Comparison of ENCODE assay signal across 23 mouse cellular contexts in genomic region chr15:96751243-96752061, GRCm38 (mm10). TPM values are rescaled to one million over a fixed set of nuclear protein-coding genes. Genes with fewer than 3 reads are reported as not detected.
DNase-seq lines count a peak whose midpoint lies in the region; ATAC-seq and TF ChIP-seq lines count a peak whose summit lies in the region.
"Had no signal": no experiment of that assay in that cellular context is flagged by ENCODE, and none has a peak within 500 bp of the region (broad histone marks: within the 10 kb centered on the region; RNA-seq: fewer than 3 reads in every experiment).

No protein-coding gene starts in this region.

- H3K4me2 ChIP-seq in stomach, embryonic 15.5 days, result no peak overlapping the region
- no peak overlapping the region for H3K4me2 ChIP-seq in stomach, postnatal 0 days (replicated peaks; ENCODE audit: low read depth)
- no peak overlapping the region for H3K4me2 ChIP-seq in forebrain, embryonic 15.5 days (replicated peaks)
- H3K4me2 ChIP-seq: hindbrain, embryonic 15.5 days; midbrain, embryonic 13.5 days; neural tube, embryonic 12.5 days had no signal

- TF ChIP-seq EP300 in stomach, postnatal 0 days (optimal IDR thresholded peaks at IDR 0.05), result no peak

- no peaks in the 10 kb centered on the region for H3K27me3 ChIP-seq in stomach, embryonic 15.5 days (replicated peaks)
- H3K27me3 ChIP-seq in stomach, postnatal 0 days (ENCODE audit: control insufficient read depth, insufficient read depth, low read length), result no peaks in the 10 kb centered on the region
- H3K27me3 ChIP-seq in forebrain, embryonic 15.5 days, result no peaks in the 10 kb centered on the region
- H3K27me3 ChIP-seq: hindbrain, embryonic 15.5 days; midbrain, embryonic 13.5 days; neural tube, embryonic 12.5 days had no signal

- no peak overlapping the region for H3K27ac ChIP-seq in stomach, embryonic 15.5 days
- H3K27ac ChIP-seq in stomach, postnatal 0 days (replicated peaks), result no peak overlapping the region
- H3K27ac ChIP-seq in forebrain, embryonic 15.5 days (replicated peaks), result no peak overlapping the region
- H3K27ac ChIP-seq: hindbrain, embryonic 15.5 days; limb, embryonic 10.5 days; midbrain, embryonic 13.5 days; neural tube, embryonic 12.5 days had no signal

- no peaks in the 10 kb centered on the region for H3K36me3 ChIP-seq in stomach, embryonic 15.5 days
- no peaks in the 10 kb centered on the region for H3K36me3 ChIP-seq in stomach, postnatal 0 days (ENCODE audit: control insufficient read depth, insufficient read depth, low read length)
- H3K36me3 ChIP-seq in forebrain, embryonic 15.5 days, result no peaks in the 10 kb centered on the region
- H3K36me3 ChIP-seq: hindbrain, embryonic 15.5 days; limb, embryonic 10.5 days; midbrain, embryonic 13.5 days; neural tube, embryonic 12.5 days had no signal

- intact Hi-C loops in heart, postnatal 10 days (cut with DNase I), result loop anchor here (1.0 kb wide), 2 partner anchors 22 to 46 kb away; no protein-coding TSS in a partner anchor

- DNase-seq in gastrocnemius, adult 18-20 months (ENCODE audit: low spot score), result peak; percentile 31
- DNase-seq in gastrocnemius, postnatal 25 days, result no peak
- DNase-seq in stomach, postnatal 0 days (ENCODE audit: low spot score), result no peak
- peak; percentile 65 to 80 for DNase-seq in heart, postnatal 10 days
- DNase-seq in adrenal gland, adult 2 months, result no peak
- DNase-seq: adrenal gland, postnatal 25 days; cerebellum, adult 8-10 months; cerebellum, postnatal 36 days; embryo, embryonic 11 days; gastrocnemius, postnatal 14 days; kidney, adult 9 months; kidney, postnatal 14 days; liver; liver, postnatal 0 days; right cerebral cortex, postnatal 14 days had no signal

- H3K4me3 ChIP-seq in stomach, embryonic 15.5 days (replicated peaks), result no peak overlapping the region
- H3K4me3 ChIP-seq in stomach, postnatal 0 days (ENCODE audit: low read depth, low read length), result no peak overlapping the region
- H3K4me3 ChIP-seq in forebrain, embryonic 15.5 days, result no peak overlapping the region
- H3K4me3 ChIP-seq: hindbrain, embryonic 15.5 days; limb, embryonic 10.5 days; midbrain, embryonic 13.5 days; neural tube, embryonic 12.5 days had no signal

- no peak overlapping the region for H3K9ac ChIP-seq in stomach, embryonic 15.5 days
- H3K9ac ChIP-seq in stomach, postnatal 0 days (ENCODE audit: low read length), result no peak overlapping the region
- no peak overlapping the region for H3K9ac ChIP-seq in forebrain, embryonic 15.5 days (replicated peaks)
- H3K9ac ChIP-seq: hindbrain, embryonic 15.5 days; liver, postnatal 0 days; midbrain, embryonic 13.5 days; neural tube, embryonic 12.5 days had no signal

- WGBS in stomach, embryonic 15.5 days, result 85% methylated on average over 13 of the region's 13 CpGs
- WGBS in stomach, postnatal 0 days, result 82% methylated on average over 13 of the region's 13 CpGs
- WGBS in forebrain, embryonic 15.5 days, result 92% methylated on average over 13 of the region's 13 CpGs

- ATAC-seq in stomach, embryonic 15.5 days (ENCODE audit: insufficient read depth, low FRiP score, low read depth), result peak; percentile 60; the same call in 1 of the 2 replicates
- ATAC-seq in stomach, postnatal 0 days (ENCODE audit: low FRiP score, low TSS enrichment), result no peak
- no peak for ATAC-seq in forebrain, embryonic 15.5 days (replicated peaks)
- ATAC-seq: forebrain, embryonic 14.5 days; liver, postnatal 0 days; lung, postnatal 0 days; midbrain, embryonic 13.5 days had no signal

- no peaks in the 10 kb centered on the region for H3K9me3 ChIP-seq in stomach, embryonic 15.5 days
- no peaks in the 10 kb centered on the region for H3K9me3 ChIP-seq in stomach, postnatal 0 days (ENCODE audit: control insufficient read depth, low read length)
- no peaks in the 10 kb centered on the region for H3K9me3 ChIP-seq in forebrain, embryonic 15.5 days
- H3K9me3 ChIP-seq: hindbrain, embryonic 15.5 days; limb, embryonic 10.5 days; midbrain, embryonic 13.5 days; neural tube, embryonic 12.5 days had no signal

- no peak for TF ChIP-seq CTCF in stomach, postnatal 0 days (IDR thresholded peaks at IDR 0.05; ENCODE audit: low read depth)

- no peaks in the 10 kb centered on the region for H3K4me1 ChIP-seq in stomach, embryonic 15.5 days
- 0 out of 2 replicates have a peak, but pooled peaks cover 4% of the 10 kb centered on the region for H3K4me1 ChIP-seq in stomach, postnatal 0 days (replicated peaks; ENCODE audit: control insufficient read depth, insufficient read depth)
- H3K4me1 ChIP-seq in forebrain, embryonic 15.5 days, result peaks cover 2% of the 10 kb centered on the region; the same call in 1 of the 2 replicates
- H3K4me1 ChIP-seq: limb, embryonic 10.5 days; neural tube, embryonic 12.5 days had no signal

RNA-seq across cellular contexts. Expression of gene Slc38a2, which starts 51.9 kb away (rescaled TPM):
- total RNA-seq in gastrocnemius, adult 18-20 months (2021), result 100 to 1,000 TPM in 1 of 2 experiments, 10 to 100 TPM in 1; 93.4 to 242 TPM
- total RNA-seq in gastrocnemius, postnatal 25 days (2021), result 100 to 1,000 TPM in 1 of 2 experiments, 10 to 100 TPM in 1; 73.8 to 112 TPM
- 104 and 107 TPM in 2 replicates for polyA plus RNA-seq in stomach, embryonic 15.5 days (2015; fragmentation: Nextera tagmentation; extraction: Ambion mirVana)
- polyA plus RNA-seq in stomach, postnatal 0 days (2015; fragmentation: Nextera tagmentation; extraction: Ambion mirVana), result 55.3 and 63.0 TPM in 2 replicates
- 100 to 1,000 TPM; 312 to 340 TPM for total RNA-seq in heart, postnatal 10 days (2021)
- 100 to 1,000 TPM; 113 to 208 TPM for total RNA-seq in adrenal gland, adult 2 months (2021)
- polyA plus RNA-seq in adrenal gland, adult 2 months (2012; rRNA removed), result 20.4 and 30.4 TPM in 2 replicates
- polyA plus RNA-seq in forebrain, embryonic 15.5 days (2015; fragmentation: Nextera tagmentation; extraction: Ambion mirVana), result 156 and 157 TPM in 2 replicates

Comparison
In these comparisons a context has a peak if more than half of its experiments do, and no peak if none do; other contexts are left out.
1. DNase-seq: peak in gastrocnemius, adult 18-20 months (single experiment) and heart, postnatal 10 days (2 of 2); none in gastrocnemius, postnatal 25 days (single experiment), stomach, postnatal 0 days (single experiment) and adrenal gland, adult 2 months (single experiment).